Mouse (Mus musculus): ENCODE data around the gene Mybpc3. TPM values are rescaled to one million over a fixed set of nuclear protein-coding genes. Genes with fewer than 3 reads are reported as not detected.
"Not testable (repeated sequence)": the region's sequence is repeated elsewhere in the genome, so short reads cannot be mapped to it uniquely, and the experiment has no call there.

Mybpc3 gene
- polyA plus RNA-seq, 1 experiment from 2014 or later = not detected

DNA sequence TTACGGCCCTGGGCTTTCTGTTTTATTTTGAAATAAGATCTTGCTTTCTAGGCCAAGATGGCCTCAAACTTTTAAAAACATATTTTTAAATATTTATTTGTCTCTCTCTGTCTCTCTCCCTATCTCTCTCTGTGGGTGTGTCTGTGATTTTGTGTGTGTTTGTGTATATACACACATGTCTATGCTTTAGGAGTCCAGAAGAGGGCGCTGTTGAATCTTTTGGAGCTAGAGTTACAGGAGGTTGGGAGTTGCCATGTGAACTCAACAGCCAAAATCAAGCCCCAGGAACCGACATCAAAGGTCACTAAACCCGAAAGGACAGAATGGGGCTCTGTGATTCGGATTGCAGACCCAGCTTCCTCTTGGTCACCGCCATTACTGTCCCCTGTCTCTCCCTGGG is 7.5 kb upstream of the Mybpc3 start:
- Histone ChIP-seq H3K27ac (ENCODE audit: low read depth, low read length) (no peak overlapping the region), H3K9ac (ENCODE audit: low read depth, low read length) (no peak overlapping the region), H3K4me3 (ENCODE audit: low read depth, low read length) (no peak overlapping the region), H3K9me3 (ENCODE audit: control insufficient read depth) (no peaks in the 10 kb centered on the region), H3K4me2 (replicated peaks; ENCODE audit: low read depth) (no peak overlapping the region), H3K27me3 (replicated peaks; ENCODE audit: control insufficient read depth, insufficient read depth, low read length) (no peaks in the 10 kb centered on the region), H3K36me3 (ENCODE audit: control insufficient read depth, insufficient read depth) (no peaks in the 10 kb centered on the region), H3K4me1 (replicated peaks; ENCODE audit: control insufficient read depth, insufficient read depth, low read length) (0 out of 2 replicates have a peak, but pooled peaks cover 3% of the 10 kb centered on the region)
- ATAC-seq = no peak
- 77% methylated on average over 6 of the region's 6 CpGs for WGBS
- peak; percentile 24 for TF ChIP-seq CTCF (IDR thresholded peaks at IDR 0.05; ENCODE audit: low read depth)

DNA sequence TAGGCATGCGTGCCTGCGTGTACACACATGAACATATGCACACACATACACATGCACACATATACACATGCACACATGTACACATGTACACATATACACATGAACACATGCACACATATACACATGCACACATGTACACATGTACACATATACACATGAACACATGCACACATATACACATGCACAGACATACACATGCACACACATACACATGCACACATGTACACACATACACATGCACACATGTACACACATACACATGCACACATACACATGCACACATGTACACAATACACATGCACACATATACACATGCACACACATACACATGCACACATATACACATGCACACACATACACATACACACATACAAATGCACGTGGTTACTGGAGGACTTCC is 6.1 kb upstream of the Mybpc3 start:
- ATAC-seq; H3K27ac ChIP-seq (ENCODE audit: low read depth, low read length); H3K9ac ChIP-seq (ENCODE audit: low read depth, low read length); H3K4me2 ChIP-seq (replicated peaks; ENCODE audit: low read depth); H3K36me3 ChIP-seq (ENCODE audit: control insufficient read depth, insufficient read depth); H3K4me3 ChIP-seq (ENCODE audit: low read depth, low read length); H3K27me3 ChIP-seq (replicated peaks; ENCODE audit: control insufficient read depth, insufficient read depth, low read length); H3K4me1 ChIP-seq (replicated peaks; ENCODE audit: control insufficient read depth, insufficient read depth, low read length); H3K9me3 ChIP-seq (ENCODE audit: control insufficient read depth): not testable (repeated sequence)
- 92% methylated on average over 3 of the region's 3 CpGs for WGBS

- Histone ChIP-seq H3K4me3 (ENCODE audit: low read depth, low read length) (no peak overlapping the region), H3K4me2 (replicated peaks; ENCODE audit: low read depth) (no peak overlapping the region), H3K9me3 (ENCODE audit: control insufficient read depth) (no peaks in the 10 kb centered on the region), H3K36me3 (ENCODE audit: control insufficient read depth, insufficient read depth) (no peaks in the 10 kb centered on the region), H3K9ac (ENCODE audit: low read depth, low read length) (no peak overlapping the region), H3K4me1 (replicated peaks; ENCODE audit: control insufficient read depth, insufficient read depth, low read length) (0 out of 2 replicates have a peak, but pooled peaks cover 3% of the 10 kb centered on the region), H3K27me3 (replicated peaks; ENCODE audit: control insufficient read depth, insufficient read depth, low read length) (no peaks in the 10 kb centered on the region; the same call in 1 of the 2 replicates), H3K27ac (ENCODE audit: low read depth, low read length) (no peak overlapping the region)
- ATAC-seq = no peak
- TF ChIP-seq CTCF (IDR thresholded peaks at IDR 0.05; ENCODE audit: low read depth) = no peak
- WGBS = 31% methylated on average over 4 of the region's 4 CpGs
These were observed 5.5 kb upstream of the Mybpc3 start for GRCm38 (mm10) chr2:91112491-91112890.

GRCm38 (mm10) chr2:91113334-91113733 is 4.6 kb upstream of the Mybpc3 start:
- Histone ChIP-seq H3K4me1 (replicated peaks; ENCODE audit: control insufficient read depth, insufficient read depth, low read length) (0 out of 2 replicates have a peak, but pooled peaks cover 3% of the 10 kb centered on the region), H3K9me3 (ENCODE audit: control insufficient read depth) (no peaks in the 10 kb centered on the region), H3K27ac (ENCODE audit: low read depth, low read length) (no peak overlapping the region), H3K27me3 (replicated peaks; ENCODE audit: control insufficient read depth, insufficient read depth, low read length) (no peaks in the 10 kb centered on the region; the same call in none of the 2 replicates), H3K4me3 (ENCODE audit: low read depth, low read length) (no peak overlapping the region), H3K9ac (ENCODE audit: low read depth, low read length) (no peak overlapping the region), H3K36me3 (ENCODE audit: control insufficient read depth, insufficient read depth) (no peaks in the 10 kb centered on the region), H3K4me2 (replicated peaks; ENCODE audit: low read depth) (no peak overlapping the region)
- no peak for ATAC-seq
- no peak for TF ChIP-seq CTCF (IDR thresholded peaks at IDR 0.05; ENCODE audit: low read depth)
- 76% methylated on average over 10 of the region's 10 CpGs for WGBS

DNA sequence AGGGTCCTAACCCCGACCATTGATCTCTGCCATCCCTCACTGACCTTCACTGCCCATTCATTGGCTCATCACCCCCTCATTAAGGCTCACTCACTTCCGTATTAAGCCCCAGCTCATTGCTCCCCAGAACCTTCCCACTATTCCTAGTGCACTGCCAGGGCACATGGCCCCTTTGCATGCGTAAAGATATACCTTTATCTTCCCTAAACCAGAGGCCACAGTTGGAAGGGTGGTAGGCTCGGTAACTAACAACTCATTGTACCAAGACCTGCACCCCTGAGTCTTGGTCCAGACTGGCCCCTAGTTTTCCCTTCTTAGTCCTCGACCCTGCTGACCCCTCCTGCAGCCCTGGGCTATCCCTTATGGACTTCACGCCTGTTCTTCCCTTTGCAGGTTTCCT is 4.1 kb upstream of the Mybpc3 start:
- Histone ChIP-seq H3K9me3 (ENCODE audit: control insufficient read depth) (no peaks in the 10 kb centered on the region), H3K36me3 (ENCODE audit: control insufficient read depth, insufficient read depth) (no peaks in the 10 kb centered on the region), H3K4me2 (replicated peaks; ENCODE audit: low read depth) (no peak overlapping the region), H3K27me3 (replicated peaks; ENCODE audit: control insufficient read depth, insufficient read depth, low read length) (no peaks in the 10 kb centered on the region; the same call in none of the 2 replicates), H3K27ac (ENCODE audit: low read depth, low read length) (no peak overlapping the region), H3K4me3 (ENCODE audit: low read depth, low read length) (no peak overlapping the region), H3K9ac (ENCODE audit: low read depth, low read length) (no peak overlapping the region), H3K4me1 (replicated peaks; ENCODE audit: control insufficient read depth, insufficient read depth, low read length) (0 out of 2 replicates have a peak, but pooled peaks cover 3% of the 10 kb centered on the region)
- WGBS = 77% methylated on average over 6 of the region's 6 CpGs
- ATAC-seq = no peak
- no peak for TF ChIP-seq CTCF (IDR thresholded peaks at IDR 0.05; ENCODE audit: low read depth)

- no peak overlapping the region for H3K27ac ChIP-seq (ENCODE audit: low read depth, low read length)
- H3K27me3 ChIP-seq (replicated peaks; ENCODE audit: control insufficient read depth, insufficient read depth, low read length) = no peaks in the 10 kb centered on the region; the same call in none of the 2 replicates
- no peaks in the 10 kb centered on the region for H3K36me3 ChIP-seq (ENCODE audit: control insufficient read depth, insufficient read depth)
- H3K9ac ChIP-seq (ENCODE audit: low read depth, low read length) = peak overlapping the region; percentile 53
- TF ChIP-seq CTCF (IDR thresholded peaks at IDR 0.05; ENCODE audit: low read depth) = peak; percentile 100
- 13% methylated on average over 41 of the region's 42 CpGs for WGBS
- peak overlapping the region; percentile 40 for H3K4me3 ChIP-seq (ENCODE audit: low read depth, low read length)
- 0 out of 2 replicates have a peak, but pooled peaks cover 3% of the 10 kb centered on the region for H3K4me1 ChIP-seq (replicated peaks; ENCODE audit: control insufficient read depth, insufficient read depth, low read length)
- H3K4me2 ChIP-seq (replicated peaks; ENCODE audit: low read depth) = peak overlapping the region; percentile 91
- peak; percentile 82 for ATAC-seq
- H3K9me3 ChIP-seq (ENCODE audit: control insufficient read depth) = no peaks in the 10 kb centered on the region
These were observed 3.0 kb upstream of the Mybpc3 start for GRCm38 (mm10) chr2:91114781-91115577.

Measured in intestine, postnatal 0 days (tissue).